Mouse (Mus musculus): ENCODE results near the gene Ednrb.

- no peak for TF ChIP-seq CTCF (IDR thresholded peaks at IDR 0.05; ENCODE audit: control insufficient read depth, insufficient read depth, insufficient read length)
- no peak for TF ChIP-seq MAX (IDR thresholded peaks at IDR 0.05)
- TF ChIP-seq MYOG (IDR thresholded peaks at IDR 0.05; ENCODE audit: control insufficient read depth, extremely low read depth, insufficient read length), result no peak
- no peak for TF ChIP-seq USF1 (IDR thresholded peaks at IDR 0.05; ENCODE audit: low read depth)
These were observed 74.6 kb downstream of the Ednrb start for GRCm38 (mm10) chr14:103769319-103770245.
